Mouse (Mus musculus) testis, postnatal 10 days (tissue): ENCODE data around the gene Best3.
"Not testable (repeated sequence)": the region's sequence is repeated elsewhere in the genome, so short reads cannot be mapped to it uniquely, and the experiment has no call there.

ENCODE experiments used
- DNase-seq: peaks from one replicate; pipeline ENCODE4 v3.0.0; 2021; ENCODE audit warnings: low spot score

Gene Best3

GRCm38 (mm10) chr10:116978841-116979240 is 7.3 kb upstream of the Best3 start:
- DNase-seq: no peak

GRCm38 (mm10) chr10:116980273-116980672 is 5.8 kb upstream of the Best3 start:
- DNase-seq: no peak

- peak; percentile 67 for DNase-seq
Measured at GRCm38 (mm10) chr10:116980888-116981287, 5.2 kb upstream of the Best3 start.

GRCm38 (mm10) chr10:116982526-116982925 is 3.6 kb upstream of the Best3 start:
- DNase-seq: no peak

GRCm38 (mm10) chr10:116984836-116985235 is 1.3 kb upstream of the Best3 start:
- no peak for DNase-seq

- no peak for DNase-seq
Measured at GRCm38 (mm10) chr10:116993971-116994370, 7.9 kb downstream of the Best3 start.

- no peak for DNase-seq
Measured at GRCm38 (mm10) chr10:116995162-116995561, 9.0 kb downstream of the Best3 start.

GRCm38 (mm10) chr10:116995584-116996235 is 9.6 kb downstream of the Best3 start:
- no peak for DNase-seq

- peak; percentile 52 for DNase-seq
Measured at GRCm38 (mm10) chr10:116996236-116996600, 10.1 kb downstream of the Best3 start.

- no peak for DNase-seq
Measured at GRCm38 (mm10) chr10:116998716-116999455, 12.8 kb downstream of the Best3 start.

- DNase-seq: no peak
Measured at GRCm38 (mm10) chr10:117000975-117001374, 14.9 kb downstream of the Best3 start.

- no peak for DNase-seq
Measured at GRCm38 (mm10) chr10:117004695-117005094, 18.6 kb downstream of the Best3 start.

GRCm38 (mm10) chr10:117005707-117006464 is 19.8 kb downstream of the Best3 start:
- DNase-seq: no peak

GRCm38 (mm10) chr10:117009691-117010090 is 23.6 kb downstream of the Best3 start:
- DNase-seq: no peak

GRCm38 (mm10) chr10:117011047-117011446 is 24.9 kb downstream of the Best3 start:
- no peak for DNase-seq

GRCm38 (mm10) chr10:117013689-117014390 is 27.7 kb downstream of the Best3 start:
- no peak for DNase-seq

GRCm38 (mm10) chr10:117014565-117014964 is 28.5 kb downstream of the Best3 start:
- DNase-seq: no peak

- DNase-seq: no peak
Measured at GRCm38 (mm10) chr10:117018281-117018840, 32.2 kb downstream of the Best3 start.

GRCm38 (mm10) chr10:117021020-117021754 is 35.1 kb downstream of the Best3 start:
- no peak for DNase-seq

GRCm38 (mm10) chr10:117023693-117024092 is 37.6 kb downstream of the Best3 start:
- no peak for DNase-seq

GRCm38 (mm10) chr10:117025776-117026175 is 39.7 kb downstream of the Best3 start:
- not testable (repeated sequence) for DNase-seq
